Mouse (Mus musculus) small intestine, adult 2 months (tissue): Measurements from ENCODE around the gene Itsn1.

Source experiments
- CTCF ChIP-seq: fragments of 200-500 bp; IDR thresholded peaks from 2 replicates; pipeline ENCODE4 v1.5.1; 2012; ENCODE audit warnings: low read depth, mild to moderate bottlenecking, control low read depth, inconsistent platforms, low read length, moderate library complexity, mixed read lengths; ENCODE audit not compliant: insufficient replicate concordance, insufficient read length; ENCODE audit errors: extremely low read depth
- POLR2A ChIP-seq: fragments of 200-500 bp; IDR thresholded peaks from 2 replicates; pipeline ENCODE4 v1.6.1; 2012; ENCODE audit warnings: low read depth, mild to moderate bottlenecking, control low read depth, inconsistent platforms, low read length, moderate library complexity

GRCm38 (mm10) chr16:91810235-91810634 is 81.2 kb downstream of the Itsn1 start:
- no peak for TF ChIP-seq CTCF
- TF ChIP-seq POLR2A = no peak
